8 mouse cellular contexts compared by ENCODE assay signal in the genomic region with DNA sequence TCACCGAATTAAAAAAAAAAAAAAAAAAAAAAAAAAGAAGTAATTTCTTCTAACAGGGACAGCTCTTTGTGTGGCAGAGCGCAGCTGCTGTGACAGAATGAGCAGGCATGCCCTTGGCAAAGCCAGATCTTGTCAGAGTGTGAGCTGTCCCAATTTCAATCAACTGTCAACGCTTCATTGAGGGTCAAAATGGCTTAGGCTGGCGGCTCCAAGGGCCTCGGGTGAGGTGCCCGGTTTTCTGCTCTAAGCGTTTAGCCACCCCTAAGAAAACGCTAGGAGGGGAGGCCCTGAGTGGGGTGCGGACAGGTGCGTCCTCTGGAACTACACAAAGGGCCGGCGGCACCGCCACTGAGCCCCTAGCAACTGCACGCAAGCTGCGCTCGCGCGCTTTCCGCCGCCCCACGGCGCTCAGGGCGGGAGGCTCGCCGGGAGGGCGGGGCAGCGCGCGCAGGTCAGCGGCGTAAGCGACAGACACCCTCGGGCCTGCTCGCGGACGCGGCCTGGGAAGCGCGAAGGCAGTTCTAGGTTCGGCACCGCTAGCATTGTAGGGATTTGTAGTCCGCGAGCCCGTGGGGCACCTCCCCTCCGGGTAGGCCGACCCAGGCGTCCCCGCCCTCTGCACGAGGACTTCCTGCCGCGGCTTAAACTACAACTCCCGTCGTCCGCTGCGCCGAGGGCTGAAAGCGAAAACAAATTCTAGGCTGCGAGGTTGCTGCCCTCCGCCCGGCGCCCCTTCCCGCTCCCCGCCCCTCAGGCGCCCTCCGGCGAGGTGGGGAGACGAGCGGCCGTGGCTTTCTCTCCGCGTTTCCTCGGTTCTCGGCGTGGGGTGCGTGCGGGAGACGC. TPM values are rescaled to one million over a fixed set of nuclear protein-coding genes. Genes with fewer than 3 reads are reported as not detected.
A peak's percentile ranks its signal among the peaks of the same experiment; 100 is the strongest.
DNase-seq lines count a peak whose midpoint lies in the region; ATAC-seq and TF ChIP-seq lines count a peak whose summit lies in the region.

No protein-coding gene starts in this region.

- no peak for TF ChIP-seq CTCF in CH12.LX (conservative IDR thresholded peaks at IDR 0.05 in 1 of 2, IDR thresholded peaks at IDR 0.05 in 1 of 2; ENCODE audit: low read depth in 2 of 2, low read length in 2 of 2)

- dilution Hi-C loops in CH12.LX (cut with MboI; ENCODE audit: extremely low pct_ligation_motif_present, extremely low pct_unique_long_range_greater_than_20kb, low sequenced_read_pairs): no loop called here

- TF ChIP-seq RAD21 in CH12.LX (IDR thresholded peaks at IDR 0.05; ENCODE audit: low read depth, low read length): no peak

- H3K4me1 ChIP-seq in CH12.LX (ENCODE audit: control insufficient read depth in 1 of 2, insufficient read depth in 2 of 2): peaks cover 8 to 24% of the 10 kb centered on the region in 2 experiments
- H3K4me1 ChIP-seq in forebrain, embryonic 11.5 days (replicated peaks; ENCODE audit: control insufficient read depth, insufficient read depth, low read length): peaks cover 7% of the 10 kb centered on the region; the same call in 1 of the 2 replicates
- H3K4me1 ChIP-seq in heart, embryonic 16.5 days (ENCODE audit: control insufficient read depth, insufficient read depth, low read length): peaks cover 24% of the 10 kb centered on the region
- H3K4me1 ChIP-seq in liver, embryonic 15.5 days (replicated peaks): peaks cover 29% of the 10 kb centered on the region
- peaks cover 22% of the 10 kb centered on the region for H3K4me1 ChIP-seq in neural tube, embryonic 12.5 days

- ATAC-seq in forebrain, embryonic 11.5 days (replicated peaks; ENCODE audit: low FRiP score): peak; percentile 99
- peak; percentile 98 for ATAC-seq in heart, embryonic 16.5 days (replicated peaks; ENCODE audit: extremely low read depth, insufficient read depth, low FRiP score)
- ATAC-seq in liver, embryonic 15.5 days (ENCODE audit: insufficient read depth): peak; percentile 99
- ATAC-seq in neural tube, embryonic 12.5 days (ENCODE audit: low FRiP score, low read depth): peak; percentile 99

- H3K36me3 ChIP-seq in CH12.LX (replicated peaks in 1 of 2; ENCODE audit: control insufficient read depth in 1 of 2, insufficient read depth in 1 of 2, low read length in 1 of 2): peaks cover 6 to 12% of the 10 kb centered on the region in 2 experiments
- peaks cover under 1% of the 10 kb centered on the region; the same call in 1 of the 2 replicates for H3K36me3 ChIP-seq in forebrain, embryonic 11.5 days (ENCODE audit: control insufficient read depth, insufficient read depth, low read length)
- H3K36me3 ChIP-seq in heart, embryonic 16.5 days (ENCODE audit: control insufficient read depth, insufficient read depth): no peaks in the 10 kb centered on the region
- H3K36me3 ChIP-seq in liver, embryonic 15.5 days (replicated peaks): peaks cover 7% of the 10 kb centered on the region; the same call in 1 of the 2 replicates
- peaks cover 5% of the 10 kb centered on the region; the same call in 1 of the 2 replicates for H3K36me3 ChIP-seq in neural tube, embryonic 12.5 days

- TF ChIP-seq POLR2A in CH12.LX (IDR thresholded peaks at IDR 0.05; ENCODE audit: low read depth, low read length): peak; percentile 92

- in situ Hi-C loops in CH12.LX (cut with MboI; ENCODE audit: low pct_ligation_motif_present, low pct_unique_long_range_greater_than_20kb, low sequenced_read_pairs): no loop called here

- DNase-seq in CH12.LX (ENCODE audit: extremely low read depth): peak; percentile 97
- peak; percentile 96 for DNase-seq in c-Kit-positive CD71-positive TER-119-negative erythroid progenitor cells, embryonic 14.5 days (ENCODE audit: low read depth)
- peak; percentile 99 for DNase-seq in forebrain, embryonic 11.5 days (ENCODE audit: low spot score)
- peak; percentile 98 to 99 for DNase-seq in kidney, postnatal 36 days
- DNase-seq in telencephalon, adult 2 months (ENCODE audit: low read depth, low spot score): peak; percentile 99

- H3K9ac ChIP-seq in CH12.LX (ENCODE audit: insufficient read depth, low read depth): peak overlapping the region; percentile 90
- H3K9ac ChIP-seq in forebrain, embryonic 11.5 days (ENCODE audit: low read length): peak overlapping the region; percentile 88
- H3K9ac ChIP-seq in heart, embryonic 16.5 days (ENCODE audit: low read length): peak overlapping the region; percentile 89
- H3K9ac ChIP-seq in liver, embryonic 15.5 days: peak overlapping the region; percentile 94
- H3K9ac ChIP-seq in neural tube, embryonic 12.5 days: peak overlapping the region; percentile 89

- H3K27ac ChIP-seq in CH12.LX (ENCODE audit: insufficient read depth, low read depth): peak overlapping the region; percentile 67
- peak overlapping the region; percentile 89 for H3K27ac ChIP-seq in forebrain, embryonic 11.5 days (ENCODE audit: low read depth, low read length)
- H3K27ac ChIP-seq in heart, embryonic 16.5 days (ENCODE audit: low read length): peak overlapping the region; percentile 98
- peak overlapping the region; percentile 97 for H3K27ac ChIP-seq in liver, embryonic 15.5 days (replicated peaks)
- H3K27ac ChIP-seq in neural tube, embryonic 12.5 days: peak overlapping the region; percentile 90

- under 1% methylated on average over 74 of the region's 77 CpGs for WGBS in forebrain, embryonic 11.5 days
- WGBS in heart, embryonic 16.5 days: under 1% methylated on average over 76 of the region's 77 CpGs
- WGBS in liver, embryonic 15.5 days (ENCODE audit: insufficient replicate concordance): under 1% methylated on average over 77 of the region's 77 CpGs
- under 1% methylated on average over 77 of the region's 77 CpGs for WGBS in neural tube, embryonic 12.5 days

- peak overlapping the region; percentile 93 to 97 (median 97) for H3K4me3 ChIP-seq in CH12.LX (replicated peaks in 1 of 3; ENCODE audit: low read depth in 2 of 3, low read length in 2 of 3, poor library complexity in 1 of 3)
- peak overlapping the region; percentile 87 for H3K4me3 ChIP-seq in forebrain, embryonic 11.5 days (ENCODE audit: low read depth, low read length)
- H3K4me3 ChIP-seq in heart, embryonic 16.5 days (ENCODE audit: low read length): peak overlapping the region; percentile 83
- H3K4me3 ChIP-seq in liver, embryonic 15.5 days (replicated peaks): peak overlapping the region; percentile 94
- H3K4me3 ChIP-seq in neural tube, embryonic 12.5 days: peak overlapping the region; percentile 90

- no peaks in the 10 kb centered on the region for H3K27me3 ChIP-seq in CH12.LX (replicated peaks)
- H3K27me3 ChIP-seq in forebrain, embryonic 11.5 days (ENCODE audit: control insufficient read depth, insufficient read depth, low read length): no peaks in the 10 kb centered on the region
- H3K27me3 ChIP-seq in heart, embryonic 16.5 days (ENCODE audit: control insufficient read depth, insufficient read depth, low read length): no peaks in the 10 kb centered on the region
- H3K27me3 ChIP-seq in liver, embryonic 15.5 days: no peaks in the 10 kb centered on the region
- no peaks in the 10 kb centered on the region for H3K27me3 ChIP-seq in neural tube, embryonic 12.5 days (replicated peaks)

- TF ChIP-seq EP300 in CH12.LX (IDR thresholded peaks at IDR 0.05; ENCODE audit: low read length): no peak

- H3K79me2 ChIP-seq in CH12.LX (replicated peaks; ENCODE audit: control insufficient read depth, extremely low read depth, insufficient read depth, poor library complexity, severe bottlenecking): peaks cover 42% of the 10 kb centered on the region

- H3K9me3 ChIP-seq in CH12.LX (replicated peaks; ENCODE audit: low read length): no peaks in the 10 kb centered on the region
- H3K9me3 ChIP-seq in forebrain, embryonic 11.5 days (ENCODE audit: control insufficient read depth, low read length): no peaks in the 10 kb centered on the region; the same call in 1 of the 2 replicates
- peaks cover 9% of the 10 kb centered on the region; the same call in 1 of the 2 replicates for H3K9me3 ChIP-seq in heart, embryonic 16.5 days (replicated peaks; ENCODE audit: control insufficient read depth, low read length)
- no peaks in the 10 kb centered on the region for H3K9me3 ChIP-seq in liver, embryonic 15.5 days (replicated peaks)
- no peaks in the 10 kb centered on the region for H3K9me3 ChIP-seq in neural tube, embryonic 12.5 days

- H3K4me2 ChIP-seq in CH12.LX (ENCODE audit: insufficient read depth, low read depth, poor library complexity, severe bottlenecking): peak overlapping the region; percentile 85
- H3K4me2 ChIP-seq in forebrain, embryonic 11.5 days (ENCODE audit: low read depth, low read length, severe bottlenecking): peak overlapping the region; percentile 56
- H3K4me2 ChIP-seq in heart, embryonic 16.5 days (ENCODE audit: low read depth, low read length): peak overlapping the region; percentile 81
- peak overlapping the region; percentile 76 for H3K4me2 ChIP-seq in liver, embryonic 15.5 days
- peak overlapping the region; percentile 64 for H3K4me2 ChIP-seq in neural tube, embryonic 12.5 days (replicated peaks)

TF ChIP-seq in CH12.LX, 34 proteins besides CTCF, POLR2A, EP300 and RAD21 (continues in another document):
- TF ChIP-seq ETS1 (conservative IDR thresholded peaks at IDR 0.05; ENCODE audit: low read depth, low read length): 0 out of 2 replicates have a peak, but pooled peaks have one; percentile 11
- no peak for TF ChIP-seq JUND (conservative IDR thresholded peaks at IDR 0.05; ENCODE audit: low read depth, low read length)
- TF ChIP-seq MAZ (IDR thresholded peaks at IDR 0.05; ENCODE audit: low read depth, low read length): peak; percentile 65
- TF ChIP-seq KAT2A (IDR thresholded peaks at IDR 0.05; ENCODE audit: insufficient replicate concordance, low read length): peak; percentile 95; the same call in 1 of the 2 replicates
- no peak for TF ChIP-seq USF2 (conservative IDR thresholded peaks at IDR 0.05; ENCODE audit: low read depth, low read length)
- peak; percentile 18; the same call in 1 of the 2 replicates for TF ChIP-seq POLR2AphosphoS2 (IDR thresholded peaks at IDR 0.05; ENCODE audit: low read depth, low read length)
- peak; percentile 79 for TF ChIP-seq NRF1 (IDR thresholded peaks at IDR 0.05; ENCODE audit: low read depth, low read length)
- peak; percentile 62; the same call in 1 of the 2 replicates for TF ChIP-seq TCF12 (IDR thresholded peaks at IDR 0.05; ENCODE audit: low read depth, low read length)
- TF ChIP-seq E2F4 (IDR thresholded peaks at IDR 0.05; ENCODE audit: insufficient replicate concordance, low read depth, low read length): peak; percentile 76; the same call in 1 of the 2 replicates
- TF ChIP-seq GABPA (IDR thresholded peaks at IDR 0.05; ENCODE audit: insufficient replicate concordance, low read depth, low read length): peak; percentile 46; the same call in 1 of the 2 replicates

RNA-seq across cellular contexts. Expression of gene Otud4, which starts 0.5 kb away (rescaled TPM):
- total RNA-seq in CH12.LX (2012; rRNA removed): 22.8 and 29.0 TPM in 2 replicates
- 44.6 and 51.3 TPM in 2 replicates for total RNA-seq in CH12.LX (2014; rRNA removed)
- polyA plus RNA-seq in CH12.LX (2012; ENCODE audit: insufficient read length, low read depth): 42.3 and 43.9 TPM in 2 replicates
- 28.5 and 29.7 TPM in 2 replicates for polyA plus RNA-seq in forebrain, embryonic 11.5 days (2014; fragmentation: Nextera tagmentation; extraction: Ambion mirVana)
- polyA plus RNA-seq in heart, embryonic 16.5 days (2015; fragmentation: Nextera tagmentation; extraction: Ambion mirVana): 11.8 and 14.4 TPM in 2 replicates
- polyA plus RNA-seq in liver, embryonic 15.5 days (2015; fragmentation: Nextera tagmentation; extraction: Ambion mirVana): 5.8 and 7.3 TPM in 2 replicates
- polyA plus RNA-seq in neural tube, embryonic 12.5 days (2016; fragmentation: Nextera tagmentation; extraction: Ambion mirVana): 18.3 and 18.4 TPM in 2 replicates

Comparison
In these comparisons a context has a peak if more than half of its experiments do, and no peak if none do; other contexts are left out.
1. Peak in every context shown above with its lines: DNase-seq, ATAC-seq, H3K4me3 ChIP-seq and H3K27ac ChIP-seq.